Mouse (Mus musculus): ENCODE results near the gene Arpc5. TPM values are rescaled to one million over a fixed set of nuclear protein-coding genes. Genes with fewer than 3 reads are reported as not detected.

Arpc5 gene
- 321 and 348 TPM in 2 replicates for polyA plus RNA-seq (2015; fragmentation: Nextera tagmentation; extraction: Ambion mirVana)

DNA sequence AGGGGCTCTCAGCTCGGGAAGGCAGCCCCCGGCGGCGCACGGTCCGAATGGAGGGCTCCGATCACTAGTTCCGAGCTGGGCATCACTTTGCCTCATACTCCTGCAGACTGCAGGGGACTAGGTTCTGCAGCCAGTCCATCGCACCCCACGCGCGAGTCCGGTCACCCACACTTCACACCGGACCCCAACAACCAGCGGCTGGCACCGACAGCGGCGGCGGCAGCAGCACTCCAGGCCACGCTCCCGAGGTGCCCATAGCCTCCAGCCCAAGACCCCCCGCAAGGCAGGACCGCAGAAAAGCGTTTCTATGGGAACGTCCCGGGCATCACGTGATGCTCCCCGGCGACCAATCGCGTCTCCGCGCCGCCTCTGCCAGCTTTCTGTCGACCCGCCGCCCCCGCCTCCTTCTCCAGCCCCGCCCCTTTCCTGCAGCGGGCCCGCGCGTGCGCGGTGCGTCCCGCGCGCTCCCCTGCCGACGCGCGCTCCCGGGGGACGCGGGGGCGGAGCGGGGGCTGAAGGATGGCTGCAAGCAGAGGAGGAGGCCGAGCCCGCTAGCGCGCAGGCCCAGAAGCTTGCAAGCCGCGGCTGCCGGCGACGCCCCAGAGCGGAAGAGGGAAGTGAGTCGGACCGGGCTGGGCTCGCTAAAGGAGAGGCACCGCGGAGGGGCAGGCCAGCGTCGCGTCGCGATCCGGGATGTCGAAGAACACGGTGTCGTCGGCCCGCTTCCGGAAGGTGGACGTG, at the start of gene Arpc5, which contains the start of gene Rgl1:
TSS of gene Arpc5 (plus strand) at position 511 of the 741 bp plus-strand sequence.
TSS of gene Rgl1 (minus strand) at position 320 of the 741 bp plus-strand sequence.
- peaks cover 3% of the 10 kb centered on the region; the same call in 1 of the 2 replicates for H3K27me3 ChIP-seq
- H3K27ac ChIP-seq (replicated peaks): peak within 1 kb of the TSS; percentile 92
- peaks cover 15% of the 10 kb centered on the region for H3K36me3 ChIP-seq
- H3K4me1 ChIP-seq (replicated peaks): peaks cover 25% of the 10 kb centered on the region
- H3K4me2 ChIP-seq: peak within 1 kb of the TSS; percentile 77
- under 1% methylated on average over 86 of the region's 86 CpGs for WGBS
- ATAC-seq (ENCODE audit: low read depth): peak; percentile 98
- no peaks in the 10 kb centered on the region for H3K9me3 ChIP-seq
- peak within 1 kb of the TSS; percentile 98 for H3K9ac ChIP-seq
- peak within 1 kb of the TSS; percentile 98 for H3K4me3 ChIP-seq

GRCm38 (mm10) chr1:152717329-152717728, 49.0 kb upstream of the Arpc5 start:
- 92% methylated on average over 1 of the region's 1 CpGs for WGBS
- Histone ChIP-seq H3K4me2 (no peak overlapping the region), H3K4me1 (replicated peaks) (no peaks in the 10 kb centered on the region), H3K27me3 (no peaks in the 10 kb centered on the region), H3K36me3 (no peaks in the 10 kb centered on the region), H3K27ac (replicated peaks) (no peak overlapping the region), H3K9me3 (no peaks in the 10 kb centered on the region), H3K9ac (no peak overlapping the region), H3K4me3 (no peak overlapping the region)
- ATAC-seq (ENCODE audit: low read depth): no peak

GRCm38 (mm10) chr1:152718200-152718599, 48.1 kb upstream of the Arpc5 start:
- no peak for ATAC-seq (ENCODE audit: low read depth)
- Histone ChIP-seq H3K9ac (no peak overlapping the region), H3K4me2 (no peak overlapping the region), H3K4me3 (no peak overlapping the region), H3K4me1 (replicated peaks) (no peaks in the 10 kb centered on the region), H3K36me3 (no peaks in the 10 kb centered on the region), H3K27ac (replicated peaks) (no peak overlapping the region), H3K9me3 (no peaks in the 10 kb centered on the region), H3K27me3 (no peaks in the 10 kb centered on the region)
- WGBS: 68% methylated on average over 6 of the region's 6 CpGs

GRCm38 (mm10) chr1:152720969-152721368, 45.4 kb upstream of the Arpc5 start:
- H3K9ac ChIP-seq: no peak overlapping the region
- 84% methylated on average over 4 of the region's 4 CpGs for WGBS
- H3K27me3 ChIP-seq: no peaks in the 10 kb centered on the region
- ATAC-seq (ENCODE audit: low read depth): no peak
- no peaks in the 10 kb centered on the region for H3K9me3 ChIP-seq
- H3K4me1 ChIP-seq (replicated peaks): no peaks in the 10 kb centered on the region
- no peak overlapping the region for H3K27ac ChIP-seq (replicated peaks)
- H3K36me3 ChIP-seq: no peaks in the 10 kb centered on the region
- no peak overlapping the region for H3K4me3 ChIP-seq
- H3K4me2 ChIP-seq: no peak overlapping the region

GRCm38 (mm10) chr1:152721535-152722198, 44.7 kb upstream of the Arpc5 start:
- ATAC-seq (ENCODE audit: low read depth): no peak
- no peaks in the 10 kb centered on the region for H3K27me3 ChIP-seq
- 81% methylated on average over 11 of the region's 11 CpGs for WGBS
- no peak overlapping the region for H3K4me2 ChIP-seq
- H3K36me3 ChIP-seq: no peaks in the 10 kb centered on the region
- H3K9ac ChIP-seq: no peak overlapping the region
- no peaks in the 10 kb centered on the region for H3K4me1 ChIP-seq (replicated peaks)
- no peak overlapping the region for H3K4me3 ChIP-seq
- no peaks in the 10 kb centered on the region for H3K9me3 ChIP-seq
- H3K27ac ChIP-seq (replicated peaks): no peak overlapping the region

- H3K9ac ChIP-seq: no peak overlapping the region
- no peaks in the 10 kb centered on the region for H3K36me3 ChIP-seq
- H3K27ac ChIP-seq (replicated peaks): no peak overlapping the region
- no peak overlapping the region for H3K4me2 ChIP-seq
- H3K27me3 ChIP-seq: no peaks in the 10 kb centered on the region
- ATAC-seq (ENCODE audit: low read depth): no peak
- no peaks in the 10 kb centered on the region for H3K9me3 ChIP-seq
- H3K4me1 ChIP-seq (replicated peaks): no peaks in the 10 kb centered on the region
- H3K4me3 ChIP-seq: no peak overlapping the region
Observed at GRCm38 (mm10) chr1:152724286-152724685, 42.1 kb upstream of the Arpc5 start.

DNA sequence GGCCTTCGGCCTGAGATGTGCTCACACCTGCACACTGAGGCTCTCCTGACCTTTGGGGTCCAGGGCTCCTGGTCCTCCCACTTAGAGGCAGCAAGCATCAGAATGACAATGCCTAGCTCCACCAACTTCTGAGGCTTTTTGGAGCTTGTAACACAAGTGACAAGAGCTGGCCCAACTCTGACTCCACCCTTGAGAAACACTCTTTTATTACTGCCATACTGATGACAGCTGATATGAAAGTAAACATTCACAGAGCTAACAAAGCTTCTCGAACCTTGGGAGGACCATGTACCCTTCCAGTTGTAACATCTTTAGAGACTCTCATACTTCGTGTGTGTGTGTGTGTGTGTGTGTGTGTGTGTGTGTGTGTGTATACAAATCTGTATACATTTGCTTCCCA, 40.2 kb upstream of the Arpc5 start:
- Histone ChIP-seq H3K9me3 (no peaks in the 10 kb centered on the region), H3K9ac (no peak overlapping the region), H3K27ac (replicated peaks) (no peak overlapping the region), H3K4me1 (replicated peaks) (no peaks in the 10 kb centered on the region), H3K4me2 (no peak overlapping the region), H3K4me3 (no peak overlapping the region), H3K36me3 (no peaks in the 10 kb centered on the region), H3K27me3 (no peaks in the 10 kb centered on the region)
- 77% methylated on average over 3 of the region's 3 CpGs for WGBS
- no peak for ATAC-seq (ENCODE audit: low read depth)

DNA sequence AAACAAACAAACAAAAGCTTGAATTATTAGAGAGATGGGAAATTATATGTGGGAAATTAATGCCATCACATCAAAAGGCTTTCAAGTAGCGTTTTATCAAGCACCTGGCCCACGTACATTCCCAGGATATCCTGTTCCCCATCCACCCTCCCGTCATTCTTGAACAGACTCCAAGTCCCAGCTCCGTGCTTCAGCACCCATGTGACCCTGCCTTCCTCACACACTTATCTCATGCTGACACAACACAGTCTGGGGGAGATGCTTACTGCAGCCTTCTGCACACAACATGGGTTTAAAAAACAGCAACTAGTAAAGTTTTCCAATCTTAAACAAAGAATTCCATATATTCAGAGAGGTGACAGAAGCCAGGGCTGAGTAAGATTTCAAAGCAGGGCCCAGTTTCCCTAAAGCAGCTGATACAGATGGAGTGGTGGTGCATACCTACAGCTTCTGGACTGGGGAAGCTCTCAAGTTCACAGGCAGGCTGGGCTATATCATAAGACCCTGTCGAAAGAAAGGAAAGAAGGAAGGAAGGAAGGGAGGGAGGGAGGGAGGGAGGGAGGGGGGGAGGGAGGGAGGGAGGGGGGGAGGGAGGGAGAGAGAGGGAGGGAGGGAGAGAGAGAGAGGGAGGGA, 38.6 kb upstream of the Arpc5 start:
- no peak overlapping the region for H3K9ac ChIP-seq
- H3K36me3 ChIP-seq: no peaks in the 10 kb centered on the region
- H3K27me3 ChIP-seq: no peaks in the 10 kb centered on the region
- ATAC-seq (ENCODE audit: low read depth): no peak
- no peaks in the 10 kb centered on the region for H3K9me3 ChIP-seq
- H3K27ac ChIP-seq (replicated peaks): no peak overlapping the region
- WGBS: 70% methylated on average over 4 of the region's 5 CpGs
- no peaks in the 10 kb centered on the region for H3K4me1 ChIP-seq (replicated peaks)
- no peak overlapping the region for H3K4me3 ChIP-seq
- no peak overlapping the region for H3K4me2 ChIP-seq

DNA sequence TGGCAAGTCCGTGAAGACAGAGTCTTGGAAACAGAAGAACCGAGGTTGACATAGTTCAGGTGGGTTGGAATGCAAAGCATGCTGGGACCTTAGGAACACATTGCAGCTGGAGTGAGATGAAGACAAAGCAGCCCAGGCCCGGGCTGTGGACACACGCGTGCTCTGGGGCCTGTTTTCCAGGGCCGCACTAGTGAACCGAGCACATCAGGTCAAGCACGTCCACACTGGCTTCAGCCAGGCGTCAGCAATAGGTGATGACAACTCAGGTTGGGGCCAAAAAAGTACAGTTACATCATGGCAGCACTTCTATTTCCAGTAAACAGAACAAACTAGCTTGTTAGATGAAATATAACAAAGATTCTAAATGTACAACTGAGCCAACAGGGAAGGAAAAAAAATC, 27.5 kb upstream of the Arpc5 start:
- H3K9ac ChIP-seq: no peak overlapping the region
- no peaks in the 10 kb centered on the region for H3K27me3 ChIP-seq
- H3K4me2 ChIP-seq: no peak overlapping the region
- no peaks in the 10 kb centered on the region for H3K36me3 ChIP-seq
- H3K4me1 ChIP-seq (replicated peaks): no peaks in the 10 kb centered on the region
- no peak for ATAC-seq (ENCODE audit: low read depth)
- H3K9me3 ChIP-seq: no peaks in the 10 kb centered on the region
- 91% methylated on average over 9 of the region's 9 CpGs for WGBS
- no peak overlapping the region for H3K4me3 ChIP-seq
- H3K27ac ChIP-seq (replicated peaks): no peak overlapping the region

- Histone ChIP-seq H3K4me2 (no peak overlapping the region), H3K4me1 (replicated peaks) (no peaks in the 10 kb centered on the region), H3K4me3 (no peak overlapping the region), H3K9me3 (no peaks in the 10 kb centered on the region), H3K36me3 (no peaks in the 10 kb centered on the region), H3K9ac (no peak overlapping the region), H3K27me3 (no peaks in the 10 kb centered on the region), H3K27ac (replicated peaks) (no peak overlapping the region)
- WGBS: 77% methylated on average over 11 of the region's 11 CpGs
- ATAC-seq (ENCODE audit: low read depth): no peak
Observed at GRCm38 (mm10) chr1:152739374-152739773, 27.0 kb upstream of the Arpc5 start.

GRCm38 (mm10) chr1:152743095-152743826, 23.1 kb upstream of the Arpc5 start:
- WGBS: 59% methylated on average over 15 of the region's 15 CpGs
- Histone ChIP-seq H3K4me3 (no peak overlapping the region), H3K36me3 (no peaks in the 10 kb centered on the region), H3K4me2 (no peak overlapping the region), H3K4me1 (replicated peaks) (no peaks in the 10 kb centered on the region), H3K27me3 (no peaks in the 10 kb centered on the region), H3K9ac (no peak overlapping the region), H3K9me3 (no peaks in the 10 kb centered on the region), H3K27ac (replicated peaks) (no peak overlapping the region)
- no peak for ATAC-seq (ENCODE audit: low read depth)

- no peaks in the 10 kb centered on the region for H3K27me3 ChIP-seq
- no peaks in the 10 kb centered on the region for H3K9me3 ChIP-seq
- no peak overlapping the region for H3K4me2 ChIP-seq
- peaks cover 10% of the 10 kb centered on the region; the same call in 1 of the 2 replicates for H3K4me1 ChIP-seq (replicated peaks)
- WGBS: 7% methylated on average over 5 of the region's 5 CpGs
- peak; percentile 67 for ATAC-seq (ENCODE audit: low read depth)
- no peak overlapping the region for H3K27ac ChIP-seq (replicated peaks)
- H3K36me3 ChIP-seq: no peaks in the 10 kb centered on the region
- no peak overlapping the region for H3K4me3 ChIP-seq
- H3K9ac ChIP-seq: no peak overlapping the region
Observed at GRCm38 (mm10) chr1:152746426-152746825, 19.9 kb upstream of the Arpc5 start.

Data from neural tube, embryonic 13.5 days (tissue).